In the genomic region with DNA sequence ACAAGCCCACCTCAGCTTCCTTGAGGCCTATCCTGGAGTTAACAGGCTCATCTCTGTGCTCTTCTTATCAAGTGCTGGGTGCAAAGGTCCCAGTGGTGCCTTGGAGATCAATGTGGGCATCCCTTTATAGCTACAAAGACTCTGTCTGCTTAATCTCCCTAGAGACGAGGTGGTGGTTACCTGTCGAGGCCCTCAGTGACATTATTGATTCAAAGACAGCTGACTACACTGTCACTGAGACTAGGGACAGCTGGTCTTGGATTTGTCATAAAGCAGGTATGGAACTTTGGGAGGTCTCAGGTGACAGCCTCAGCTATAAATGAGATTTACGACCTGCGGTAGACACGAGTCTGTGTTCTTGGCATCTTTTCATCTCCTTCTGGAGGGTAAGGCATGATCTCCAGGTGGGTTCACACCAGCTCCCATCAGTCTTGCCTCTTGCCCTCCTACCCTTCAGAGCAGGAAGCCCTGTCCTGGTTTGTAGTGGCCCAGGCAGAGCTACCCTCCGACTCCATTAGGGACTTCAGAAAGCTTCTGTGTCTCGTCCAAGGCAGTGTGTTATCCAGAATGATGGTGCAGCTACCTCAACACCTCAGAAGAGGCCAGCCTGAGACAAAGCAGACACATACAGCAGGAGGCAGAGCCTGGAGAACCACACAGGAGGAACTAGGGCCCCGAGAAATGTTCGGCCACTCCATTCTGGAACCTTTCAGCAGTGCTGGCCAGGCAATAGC, we compare ENCODE assay signal across 15 mouse cellular contexts.
A peak's percentile ranks its signal among the peaks of the same experiment; 100 is the strongest.
DNase-seq lines count a peak whose midpoint lies in the region; ATAC-seq and TF ChIP-seq lines count a peak whose summit lies in the region.
"Had no signal": no experiment of that assay in that cellular context is flagged by ENCODE, and none has a peak within 500 bp of the region (broad histone marks: within the 10 kb centered on the region; RNA-seq: fewer than 3 reads in every experiment).

No protein-coding gene starts in this region.

- no peaks in the 10 kb centered on the region for H3K27me3 ChIP-seq in forebrain, embryonic 10.5 days (ENCODE audit: poor library complexity, severe bottlenecking)
- no peaks in the 10 kb centered on the region for H3K27me3 ChIP-seq in forebrain, embryonic 14.5 days (replicated peaks; ENCODE audit: control insufficient read depth, insufficient read depth, low read length)
- no peaks in the 10 kb centered on the region for H3K27me3 ChIP-seq in heart, embryonic 14.5 days (ENCODE audit: control insufficient read depth, insufficient read depth, low read length)
- no peaks in the 10 kb centered on the region for H3K27me3 ChIP-seq in intestine, postnatal 0 days (replicated peaks; ENCODE audit: control insufficient read depth, insufficient read depth, low read length)
- H3K27me3 ChIP-seq: forebrain, embryonic 12.5 days; neural tube, embryonic 12.5 days had no signal

- H3K27ac ChIP-seq in forebrain, embryonic 10.5 days = peak overlapping the region; percentile 30; the same call in 1 of the 2 replicates
- no peak overlapping the region for H3K27ac ChIP-seq in forebrain, embryonic 14.5 days (ENCODE audit: low read depth, low read length)
- H3K27ac ChIP-seq in heart, embryonic 14.5 days (replicated peaks in 1 of 2; ENCODE audit: control insufficient read depth in 1 of 2, insufficient read depth in 1 of 2, low read depth in 2 of 2, low read length in 2 of 2) = peak overlapping the region; percentile 27 to 58; a peak in 3 of 4 replicates
- H3K27ac ChIP-seq in intestine, postnatal 0 days (ENCODE audit: low read depth, low read length) = peak overlapping the region; percentile 68
- H3K27ac ChIP-seq: forebrain, embryonic 12.5 days; neural tube, embryonic 12.5 days had no signal

- no peak for TF ChIP-seq CTCF in intestine, postnatal 0 days (IDR thresholded peaks at IDR 0.05; ENCODE audit: low read depth)

- no peak for DNase-seq in forebrain, embryonic 10.5 days (ENCODE audit: extremely low spot score, low spot score)
- DNase-seq in forebrain, embryonic 14.5 days (ENCODE audit: low spot score) = no peak
- DNase-seq in heart, postnatal 4 days = no peak
- peak; percentile 75 for DNase-seq in MN1 (ENCODE audit: low spot score)
- no peak for DNase-seq in embryo, embryonic 11 days
- DNase-seq: cerebellum, postnatal 10 days; spleen, adult 18-20 months; thymus, postnatal 36 days had no signal

- H3K9ac ChIP-seq in forebrain, embryonic 14.5 days (ENCODE audit: low read length) = no peak overlapping the region
- no peak overlapping the region for H3K9ac ChIP-seq in heart, embryonic 14.5 days (ENCODE audit: low read length)
- no peak overlapping the region for H3K9ac ChIP-seq in intestine, postnatal 0 days (ENCODE audit: low read depth, low read length)
- H3K9ac ChIP-seq: forebrain, embryonic 12.5 days; neural tube, embryonic 12.5 days had no signal

- no peaks in the 10 kb centered on the region for H3K9me3 ChIP-seq in forebrain, embryonic 10.5 days
- H3K9me3 ChIP-seq in forebrain, embryonic 14.5 days (replicated peaks; ENCODE audit: control insufficient read depth, low read length) = no peaks in the 10 kb centered on the region
- H3K9me3 ChIP-seq in heart, embryonic 14.5 days (ENCODE audit: control insufficient read depth, low read length) = no peaks in the 10 kb centered on the region
- no peaks in the 10 kb centered on the region for H3K9me3 ChIP-seq in intestine, postnatal 0 days (ENCODE audit: control insufficient read depth)
- H3K9me3 ChIP-seq: forebrain, embryonic 12.5 days; G1E; neural tube, embryonic 12.5 days had no signal

- no peak overlapping the region for H3K4me2 ChIP-seq in forebrain, embryonic 14.5 days (ENCODE audit: low read length)
- H3K4me2 ChIP-seq in heart, embryonic 14.5 days (ENCODE audit: low read length) = no peak overlapping the region
- H3K4me2 ChIP-seq in intestine, postnatal 0 days (replicated peaks; ENCODE audit: low read depth) = no peak overlapping the region; the same call in 1 of the 2 replicates
- H3K4me2 ChIP-seq: forebrain, embryonic 12.5 days; neural tube, embryonic 12.5 days had no signal

- H3K36me3 ChIP-seq in forebrain, embryonic 10.5 days (replicated peaks) = no peaks in the 10 kb centered on the region
- H3K36me3 ChIP-seq in forebrain, embryonic 14.5 days (ENCODE audit: control insufficient read depth, insufficient read depth, low read length) = no peaks in the 10 kb centered on the region
- H3K36me3 ChIP-seq in heart, embryonic 14.5 days (ENCODE audit: control insufficient read depth, insufficient read depth, low read length) = no peaks in the 10 kb centered on the region
- H3K36me3 ChIP-seq in intestine, postnatal 0 days (ENCODE audit: control insufficient read depth, insufficient read depth) = no peaks in the 10 kb centered on the region
- H3K36me3 ChIP-seq: forebrain, embryonic 12.5 days; G1E; neural tube, embryonic 12.5 days had no signal

- H3K4me3 ChIP-seq in forebrain, embryonic 10.5 days = no peak overlapping the region
- H3K4me3 ChIP-seq in forebrain, embryonic 14.5 days (ENCODE audit: low read depth, low read length) = no peak overlapping the region
- H3K4me3 ChIP-seq in heart, embryonic 14.5 days (ENCODE audit: control insufficient read depth in 1 of 2, insufficient read depth in 1 of 2, low read depth in 1 of 2, low read length in 2 of 2) = no peak overlapping the region
- no peak overlapping the region for H3K4me3 ChIP-seq in intestine, postnatal 0 days (ENCODE audit: low read depth, low read length)
- H3K4me3 ChIP-seq: forebrain, embryonic 12.5 days; neural tube, embryonic 12.5 days had no signal

- 84% methylated on average over 9 of the region's 9 CpGs for WGBS in forebrain, embryonic 10.5 days
- 87% methylated on average over 9 of the region's 9 CpGs for WGBS in forebrain, embryonic 14.5 days
- WGBS in heart, embryonic 14.5 days = 42% methylated on average over 9 of the region's 9 CpGs
- WGBS in intestine, postnatal 0 days = 37% methylated on average over 9 of the region's 9 CpGs

- ATAC-seq in forebrain, embryonic 14.5 days = no peak
- no peak for ATAC-seq in heart, embryonic 14.5 days (ENCODE audit: insufficient number of reproducible peaks, insufficient read depth, low FRiP score, low read depth)
- peak; percentile 65 for ATAC-seq in intestine, postnatal 0 days
- no peak for ATAC-seq in granulocyte monocyte progenitor cell, adult 5-6 weeks (replicated peaks; ENCODE audit: poor library complexity, severe bottlenecking)
- ATAC-seq: CD4-positive, CD25-positive, alpha-beta regulatory T cell, adult 4 months had no signal

- peaks cover 30% of the 10 kb centered on the region for H3K4me1 ChIP-seq in forebrain, embryonic 10.5 days
- no peaks in the 10 kb centered on the region for H3K4me1 ChIP-seq in forebrain, embryonic 14.5 days (ENCODE audit: control insufficient read depth, insufficient read depth, low read length)
- H3K4me1 ChIP-seq in heart, embryonic 14.5 days (ENCODE audit: control insufficient read depth in 2 of 2, insufficient read depth in 2 of 2, low read length in 2 of 2) = peaks cover 18 to 22% of the 10 kb centered on the region in 2 experiments
- peaks cover 10% of the 10 kb centered on the region for H3K4me1 ChIP-seq in intestine, postnatal 0 days (replicated peaks; ENCODE audit: control insufficient read depth, insufficient read depth, low read length)
- H3K4me1 ChIP-seq: forebrain, embryonic 12.5 days had no signal
